Mouse (Mus musculus) heart, embryonic 13.5 days (tissue): ENCODE data around the gene Atf6. TPM values are rescaled to one million over a fixed set of nuclear protein-coding genes. Genes with fewer than 3 reads are reported as not detected.
A peak's percentile ranks its signal among the peaks of the same experiment; 100 is the strongest.

Source experiments
- ATAC-seq: fragments of 200-750 bp; cut with Nextera tagmentation; 2 replicates; pipeline ENCODE4 v1.8.0; 2017; ENCODE audit warnings: moderate TSS enrichment; ENCODE audit not compliant: insufficient number of reproducible peaks, low FRiP score, low TSS enrichment; ENCODE audit errors: extremely low read depth
- H3K27ac ChIP-seq: fragments of 300-500 bp; sonication (generic); replicated peaks from 2 replicates; pipeline ENCODE4 v1.5.1; 2015; ENCODE audit warnings: moderate library complexity, mild to moderate bottlenecking, inconsistent platforms
- H3K27me3 ChIP-seq: fragments of 300-500 bp; sonication (generic); replicated peaks from 2 replicates; pipeline ENCODE4 v1.6.1; 2015; ENCODE audit warnings: mild to moderate bottlenecking, inconsistent platforms
- H3K36me3 ChIP-seq: fragments of 300-500 bp; sonication (generic); 2 replicates; pipeline ENCODE4 v1.6.1; 2015; ENCODE audit warnings: mild to moderate bottlenecking, inconsistent platforms
- H3K4me1 ChIP-seq: fragments of 300-500 bp; sonication (generic); 2 replicates; pipeline ENCODE4 v1.6.1; 2015; ENCODE audit warnings: inconsistent platforms
- H3K4me2 ChIP-seq: fragments of 300-500 bp; sonication (generic); 2 replicates; pipeline ENCODE4 v1.6.1; 2015; ENCODE audit warnings: inconsistent platforms, mild to moderate bottlenecking, moderate library complexity
- H3K4me3 ChIP-seq: fragments of 300-500 bp; sonication (generic); 2 replicates; pipeline ENCODE4 v1.5.1; 2015; ENCODE audit warnings: moderate library complexity, mild to moderate bottlenecking, inconsistent platforms
- H3K9ac ChIP-seq: fragments of 300-500 bp; sonication (generic); 2 replicates; pipeline ENCODE4 v1.6.1; 2015; ENCODE audit warnings: inconsistent platforms, mild to moderate bottlenecking, moderate library complexity
- H3K9me3 ChIP-seq: fragments of 300-500 bp; sonication (generic); 2 replicates; pipeline ENCODE4 v1.6.1; 2016; ENCODE audit warnings: inconsistent platforms
- WGBS: fragments of 180-500 bp; shearing (Covaris S2); methylation state at CpG from one replicate; pipeline ENCODE4 v1.1.7; 2015; ENCODE audit warnings: mixed read lengths; 5-methylcytosine and 5-hydroxymethylcytosine counted together
- polyA plus RNA-seq: library from polyadenylated mRNA; unstranded; fragments of >200 nt; fragmentation: Nextera tagmentation; extraction: Ambion mirVana; gene quantifications from 2 replicates; pipeline ENCODE4 v1.2.1, GENCODE M21; 2015

Atf6 gene
- polyA plus RNA-seq, result 10.1 TPM in 2 replicates

DNA sequence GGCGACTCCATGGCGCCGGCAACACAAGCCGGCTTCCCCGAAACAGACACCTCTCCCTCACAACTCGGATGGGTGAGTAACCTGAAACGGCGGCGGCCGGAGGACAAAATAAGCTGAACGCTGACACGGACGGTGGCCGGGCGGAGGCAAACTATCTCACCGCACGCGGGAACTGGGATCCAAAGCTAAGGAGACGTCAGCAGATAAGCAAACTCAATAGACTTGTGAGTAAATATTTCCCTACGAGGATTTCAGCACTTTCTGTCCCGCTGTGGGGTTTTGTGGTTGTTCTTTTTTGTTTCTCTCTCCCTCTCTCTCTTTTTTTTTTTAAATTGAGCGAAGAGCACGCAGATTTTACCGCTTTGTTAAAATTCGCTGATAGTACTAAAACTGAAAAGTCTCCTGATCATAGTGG is at the start of gene Atf6:
TSS of gene Atf6 (minus strand) at position 81 of the 415 bp plus-strand sequence.
- H3K9me3 ChIP-seq, result no peaks in the 10 kb centered on the region
- no peaks in the 10 kb centered on the region for H3K27me3 ChIP-seq
- peak within 1 kb of the TSS; percentile 97 for H3K4me3 ChIP-seq
- H3K27ac ChIP-seq, result peak within 1 kb of the TSS; percentile 90
- H3K36me3 ChIP-seq, result peaks cover 14% of the 10 kb centered on the region
- H3K4me2 ChIP-seq, result peak within 1 kb of the TSS; percentile 80
- WGBS, result 0% methylated on average over 25 of the region's 25 CpGs
- peak within 1 kb of the TSS; percentile 96 for H3K9ac ChIP-seq
- ATAC-seq, result peak; percentile 73; the same call in 1 of the 2 replicates
- peaks cover 33% of the 10 kb centered on the region for H3K4me1 ChIP-seq

DNA sequence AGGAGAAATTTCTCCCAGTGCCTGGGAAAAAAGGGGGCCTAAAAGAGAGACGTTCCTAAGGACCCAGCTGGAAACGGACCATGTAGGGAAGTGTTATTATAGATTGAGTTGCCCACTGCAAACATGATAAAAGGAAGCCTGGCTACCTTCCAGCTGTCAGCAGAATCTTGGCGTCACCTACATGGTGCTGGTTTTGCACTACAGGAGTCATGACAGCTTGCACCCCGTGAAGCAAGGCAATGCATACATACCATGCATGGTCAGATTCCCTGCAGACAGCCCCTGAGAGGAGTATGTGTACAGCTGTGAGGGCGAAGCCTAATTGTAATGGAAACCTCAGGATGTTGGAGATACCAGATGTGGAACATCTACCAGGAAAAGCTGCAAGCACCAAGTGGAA is 48.1 kb upstream of the Atf6 start:
- H3K4me2 ChIP-seq, result peak overlapping the region; percentile 16

DNA sequence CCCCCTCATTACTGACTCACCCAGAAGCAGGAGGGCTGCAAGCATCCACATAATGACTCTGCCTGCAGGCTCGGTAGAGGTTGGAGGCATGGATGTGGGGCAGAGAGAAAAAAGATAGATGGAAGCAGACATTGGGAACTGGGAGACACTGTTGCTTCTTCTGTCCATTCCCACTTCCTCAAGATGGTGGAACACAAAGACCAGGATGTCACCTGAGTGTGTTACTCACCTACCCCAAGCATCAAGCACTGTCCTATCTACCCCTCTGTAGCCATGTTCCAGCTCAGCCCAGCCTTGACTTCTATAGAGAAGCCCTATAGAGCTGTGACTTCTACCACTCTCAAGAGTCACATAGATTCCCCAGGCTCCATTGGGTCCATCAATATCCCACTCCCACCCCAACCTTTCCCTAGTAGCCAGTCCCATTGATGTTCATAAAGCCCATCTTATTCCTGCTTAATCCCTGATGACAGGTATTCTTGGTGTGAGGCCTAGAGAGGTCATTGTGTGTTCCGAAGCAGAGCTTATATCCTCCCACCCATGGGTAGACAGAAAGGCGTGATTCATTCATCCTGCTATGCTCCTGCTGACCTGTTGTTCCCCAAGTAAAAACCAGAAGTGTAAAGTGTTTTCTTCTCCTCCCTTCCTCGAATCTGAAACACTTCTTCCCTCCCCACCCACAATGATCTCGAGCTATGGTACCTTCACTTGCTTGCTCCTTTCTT is 45.5 kb upstream of the Atf6 start, which contains the start of gene Fcrlb:
TSS of gene Fcrlb (minus strand) at position 51 of the 725 bp plus-strand sequence.
- 65% methylated on average over 5 of the region's 5 CpGs for WGBS
- Histone ChIP-seq H3K9me3 (peaks cover 3% of the 10 kb centered on the region; the same call in 1 of the 2 replicates), H3K4me3 (no peak within 1 kb of the TSS), H3K4me1 (peaks cover 23% of the 10 kb centered on the region), H3K27me3 (peaks cover 57% of the 10 kb centered on the region), H3K36me3 (no peaks in the 10 kb centered on the region), H3K27ac (no peak within 1 kb of the TSS), H3K9ac (no peak within 1 kb of the TSS), H3K4me2 (no peak within 1 kb of the TSS)
- ATAC-seq, result no peak

More for the DNA sequence above, 48.1 kb upstream of the Atf6 start:
- peaks cover 31% of the 10 kb centered on the region for H3K27me3 ChIP-seq
- H3K36me3 ChIP-seq, result no peaks in the 10 kb centered on the region
- ATAC-seq, result no peak; the same call in 1 of the 2 replicates
- peaks cover 16% of the 10 kb centered on the region for H3K4me1 ChIP-seq
- 16% methylated on average over 5 of the region's 5 CpGs for WGBS
- H3K9me3 ChIP-seq, result peaks cover 3% of the 10 kb centered on the region; the same call in 1 of the 2 replicates
- H3K27ac ChIP-seq, result peak overlapping the region; percentile 74
- H3K9ac ChIP-seq, result no peak overlapping the region
- H3K4me3 ChIP-seq, result no peak overlapping the region

DNA sequence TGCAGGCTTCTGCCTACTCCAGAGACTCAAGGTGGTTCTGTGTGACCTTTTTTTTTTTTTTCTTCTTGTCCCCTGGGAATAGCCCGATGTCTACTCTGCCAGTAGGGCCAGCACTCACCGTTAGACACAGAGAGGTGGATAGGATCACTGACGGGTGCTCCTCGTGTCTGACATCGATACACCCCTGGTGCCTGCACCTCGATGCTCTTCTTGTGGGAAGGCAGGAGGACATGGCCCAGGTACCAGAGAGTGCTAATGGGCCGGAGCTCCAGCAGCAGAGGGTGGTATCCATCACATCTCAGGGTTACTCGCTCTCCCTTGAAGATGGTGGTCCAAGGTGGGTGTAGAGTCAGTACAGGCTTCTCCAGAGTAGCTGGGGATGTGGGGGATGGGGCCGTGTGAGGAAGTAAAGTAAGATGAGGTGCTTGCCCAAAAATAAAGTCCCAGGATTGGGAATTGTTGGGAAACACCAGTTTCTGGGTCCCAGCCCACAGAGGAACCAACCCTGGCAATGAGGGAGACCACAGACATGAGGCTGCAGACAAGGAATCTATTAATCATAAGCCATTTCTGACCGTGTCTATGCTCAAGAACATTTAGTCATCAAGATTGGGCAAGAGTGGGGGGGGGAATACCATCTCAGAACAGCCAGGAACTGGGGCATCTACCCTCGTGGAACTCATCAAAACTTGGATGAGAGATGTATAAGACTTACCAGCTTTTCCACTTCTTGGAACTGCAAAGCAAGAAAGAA is 44.5 kb upstream of the Atf6 start:
- no peak for ATAC-seq

DNA sequence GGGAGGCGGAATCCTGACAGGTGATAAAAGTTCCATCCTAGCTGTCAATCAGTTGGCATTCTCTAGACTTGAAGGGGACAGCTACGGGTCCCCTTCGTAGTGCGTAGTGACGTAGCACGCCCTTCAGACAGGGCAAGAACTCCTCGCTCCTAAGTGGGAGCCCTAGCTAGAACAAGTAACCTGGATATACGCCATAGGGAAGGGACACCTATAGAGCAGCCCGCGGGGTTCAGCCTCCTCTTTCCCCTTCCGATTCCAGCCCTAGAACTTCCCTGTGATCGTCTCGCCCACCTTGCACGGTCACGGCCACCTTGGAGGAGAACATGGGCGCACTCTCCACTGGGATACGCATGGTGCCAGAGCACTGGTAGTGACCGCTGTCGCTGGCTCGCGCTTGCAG is 40.8 kb upstream of the Atf6 start:
- Histone ChIP-seq H3K36me3 (no peaks in the 10 kb centered on the region), H3K27ac (no peak overlapping the region), H3K9ac (peak overlapping the region; percentile 75), H3K4me3 (peak overlapping the region; percentile 60), H3K9me3 (no peaks in the 10 kb centered on the region), H3K27me3 (peaks cover 91% of the 10 kb centered on the region), H3K4me2 (peak overlapping the region; percentile 94), H3K4me1 (peaks cover 16% of the 10 kb centered on the region)
- no peak for ATAC-seq
- WGBS, result 3% methylated on average over 21 of the region's 21 CpGs

More for the DNA sequence above, 44.5 kb upstream of the Atf6 start:
- WGBS, result 76% methylated on average over 11 of the region's 11 CpGs
- Histone ChIP-seq H3K27me3 (peaks cover 66% of the 10 kb centered on the region), H3K36me3 (no peaks in the 10 kb centered on the region), H3K27ac (no peak overlapping the region), H3K4me1 (peaks cover 32% of the 10 kb centered on the region), H3K4me3 (no peak overlapping the region), H3K9me3 (peaks cover 3% of the 10 kb centered on the region; the same call in 1 of the 2 replicates), H3K4me2 (no peak overlapping the region), H3K9ac (no peak overlapping the region)

DNA sequence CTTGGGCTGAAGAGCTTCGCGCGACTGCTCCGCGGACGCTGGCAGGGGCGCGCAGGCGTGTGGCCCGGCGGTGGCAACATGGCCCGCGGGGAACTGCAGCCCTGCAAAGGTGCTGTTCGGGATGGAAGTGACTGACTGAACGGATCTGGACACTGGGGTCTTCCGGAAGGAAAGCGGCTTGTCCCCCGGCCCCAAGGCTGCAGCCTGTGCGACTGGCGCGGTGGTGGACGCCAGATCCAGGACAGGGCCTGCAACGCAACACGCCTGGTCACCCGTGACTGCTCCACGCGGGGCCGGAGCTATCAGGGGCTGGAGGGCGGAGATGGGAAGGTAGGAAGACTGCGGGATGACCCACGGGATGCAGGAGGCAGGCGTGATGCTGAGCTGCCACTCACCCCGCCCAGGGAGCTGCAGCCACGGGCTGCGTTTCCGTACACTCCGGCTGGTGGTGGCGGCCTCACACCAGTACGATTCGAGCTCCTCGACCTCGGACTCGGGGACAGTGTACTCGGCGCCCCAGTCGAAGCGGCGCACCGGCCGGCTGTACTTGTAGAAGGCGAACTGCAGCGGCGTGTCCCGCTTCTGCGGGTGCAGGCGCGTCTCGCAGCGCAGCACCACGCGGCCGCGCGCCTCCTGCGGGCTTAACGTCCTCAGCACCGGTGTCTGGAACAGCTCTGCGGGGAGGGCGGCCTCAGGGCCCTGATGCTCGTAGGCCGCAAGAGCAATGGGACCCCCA is 40.1 kb upstream of the Atf6 start:
- peaks cover 91% of the 10 kb centered on the region for H3K27me3 ChIP-seq
- ATAC-seq, result no peak
- under 1% methylated on average over 71 of the region's 71 CpGs for WGBS
- H3K4me3 ChIP-seq, result peak overlapping the region; percentile 60
- peak overlapping the region; percentile 94 for H3K4me2 ChIP-seq
- peaks cover 16% of the 10 kb centered on the region for H3K4me1 ChIP-seq
- H3K36me3 ChIP-seq, result no peaks in the 10 kb centered on the region
- H3K27ac ChIP-seq, result no peak overlapping the region
- H3K9ac ChIP-seq, result peak overlapping the region; percentile 75
- no peaks in the 10 kb centered on the region for H3K9me3 ChIP-seq

DNA sequence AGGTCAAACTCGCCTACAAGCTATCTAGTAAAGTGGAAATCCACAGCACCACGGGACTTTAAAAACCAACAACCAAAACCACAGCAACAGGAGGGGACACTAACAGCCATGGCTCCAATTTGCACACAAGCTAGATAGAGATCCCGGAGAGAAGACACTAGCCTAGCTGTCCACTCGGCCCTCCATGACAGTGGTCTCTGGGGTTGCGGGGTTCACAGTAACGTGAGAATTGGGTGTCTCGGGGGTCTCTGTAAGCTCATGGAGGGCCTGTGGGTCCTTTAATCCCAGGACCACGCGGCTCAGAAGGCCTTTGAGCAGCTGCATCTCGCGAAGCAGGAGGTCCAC is 39.5 kb upstream of the Atf6 start:
- Histone ChIP-seq H3K9ac (peak overlapping the region; percentile 75), H3K4me2 (peak overlapping the region; percentile 94), H3K4me3 (peak overlapping the region; percentile 60), H3K36me3 (no peaks in the 10 kb centered on the region), H3K4me1 (peaks cover 16% of the 10 kb centered on the region), H3K9me3 (no peaks in the 10 kb centered on the region), H3K27ac (no peak overlapping the region), H3K27me3 (peaks cover 91% of the 10 kb centered on the region)
- no peak for ATAC-seq
- WGBS, result 23% methylated on average over 11 of the region's 11 CpGs

DNA sequence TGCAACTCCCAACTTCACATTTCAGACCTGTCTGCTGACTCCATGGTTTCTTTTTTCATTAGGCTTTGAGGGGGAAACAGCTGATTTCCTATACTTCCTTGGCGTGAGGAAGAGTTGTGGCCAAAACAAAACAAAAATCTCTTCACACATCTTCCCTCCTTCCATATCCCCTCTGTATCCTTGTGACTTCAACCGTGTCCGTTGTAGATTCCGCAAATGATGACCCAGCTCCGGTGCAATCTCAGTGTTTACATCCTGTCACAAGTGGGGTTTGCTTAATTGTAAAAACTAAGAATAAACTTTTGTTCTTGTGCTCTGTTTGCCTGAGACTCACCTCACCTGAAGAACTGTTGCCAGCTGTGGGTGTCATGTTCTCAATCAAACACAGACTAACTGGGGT is 35.9 kb upstream of the Atf6 start:
- Histone ChIP-seq H3K4me1 (peaks cover 17% of the 10 kb centered on the region), H3K9me3 (no peaks in the 10 kb centered on the region), H3K4me2 (no peak overlapping the region), H3K9ac (no peak overlapping the region), H3K36me3 (no peaks in the 10 kb centered on the region), H3K4me3 (no peak overlapping the region), H3K27ac (no peak overlapping the region), H3K27me3 (peaks cover 81% of the 10 kb centered on the region)
- ATAC-seq, result no peak
- WGBS, result 46% methylated on average over 5 of the region's 5 CpGs

DNA sequence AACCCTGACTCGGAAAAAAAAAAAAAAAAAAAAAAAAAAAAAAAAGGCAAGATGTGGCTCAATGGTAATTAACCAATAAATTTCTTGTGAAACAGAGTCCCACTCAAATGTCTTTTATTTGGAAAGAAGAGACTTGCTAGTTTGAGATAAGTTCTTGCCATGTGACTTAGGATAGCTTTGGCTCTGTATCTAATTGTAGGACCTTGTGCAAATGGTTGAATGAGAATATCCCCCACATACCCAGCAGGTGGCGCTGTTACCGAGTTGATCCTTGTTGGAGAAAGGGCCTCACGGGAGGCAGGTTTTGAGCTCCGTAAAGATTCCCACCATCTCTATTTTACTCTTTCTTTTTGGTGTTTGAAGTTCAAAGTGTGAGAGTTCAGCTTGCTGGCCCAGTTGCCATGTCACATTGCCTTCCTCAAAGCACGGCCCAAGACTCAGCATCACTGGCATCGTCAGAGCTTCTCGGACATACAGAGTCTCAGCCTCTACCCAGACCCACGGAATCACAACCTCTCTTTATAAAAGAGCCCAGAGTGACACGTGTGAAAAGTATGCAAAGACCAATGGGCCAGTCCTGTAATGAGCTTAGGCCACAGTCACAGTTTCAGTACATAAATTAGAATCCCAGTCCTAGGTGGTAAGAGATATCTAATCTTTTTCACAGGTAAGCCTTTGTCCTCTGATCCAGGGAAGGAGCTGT is 34.1 kb upstream of the Atf6 start:
- Histone ChIP-seq H3K27ac (no peak overlapping the region), H3K4me1 (peaks cover 3% of the 10 kb centered on the region), H3K27me3 (peaks cover 74% of the 10 kb centered on the region), H3K9me3 (no peaks in the 10 kb centered on the region), H3K36me3 (no peaks in the 10 kb centered on the region), H3K4me3 (peak overlapping the region; percentile 17; the same call in 1 of the 2 replicates), H3K4me2 (peak overlapping the region; percentile 56), H3K9ac (no peak overlapping the region)
- ATAC-seq, result no peak
- WGBS, result 33% methylated on average over 10 of the region's 10 CpGs

DNA sequence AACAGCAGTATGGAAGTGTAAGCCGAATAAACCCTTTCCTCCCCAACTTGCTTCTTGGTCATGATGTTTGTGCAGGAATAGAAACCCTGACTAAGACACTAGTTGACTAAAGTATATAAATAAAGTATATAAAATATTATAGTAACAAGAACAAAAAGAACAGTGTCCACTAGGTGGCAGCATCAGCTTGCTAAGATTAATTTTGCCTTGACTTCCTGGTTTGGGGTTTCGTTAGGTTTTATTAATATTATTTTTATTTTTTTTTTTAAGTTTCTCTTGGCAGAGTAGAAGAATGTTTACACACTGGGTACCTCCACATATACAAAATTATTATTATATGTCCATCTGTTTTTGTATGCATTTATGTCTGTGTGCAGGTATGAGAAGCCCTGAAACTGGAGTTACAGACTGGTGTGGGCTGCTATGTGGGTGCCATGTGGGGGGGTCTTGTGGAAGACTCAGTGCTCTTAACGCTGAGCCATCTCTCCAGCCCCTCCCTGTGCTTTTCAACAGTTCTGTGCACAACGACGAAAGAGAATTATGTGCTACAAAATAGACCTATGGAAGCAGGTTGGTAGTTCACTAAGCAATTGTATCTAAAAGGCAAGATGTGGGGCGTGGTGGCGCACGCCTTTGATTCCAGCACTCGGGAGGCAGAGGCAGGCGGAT is 33.4 kb upstream of the Atf6 start:
- 26% methylated on average over 10 of the region's 10 CpGs for WGBS
- Histone ChIP-seq H3K9ac (0 out of 2 replicates have a peak overlapping the region, but pooled peaks have one; percentile 44), H3K27me3 (peaks cover 67% of the 10 kb centered on the region), H3K27ac (no peak overlapping the region), H3K9me3 (no peaks in the 10 kb centered on the region), H3K4me3 (0 out of 2 replicates have a peak overlapping the region, but pooled peaks have one; percentile 17), H3K36me3 (no peaks in the 10 kb centered on the region), H3K4me1 (peaks cover 3% of the 10 kb centered on the region), H3K4me2 (peak overlapping the region; percentile 56)
- no peak for ATAC-seq
